Mouse (Mus musculus) stomach, postnatal 0 days (tissue): ENCODE measurements around the gene Prph. TPM values are rescaled to one million over a fixed set of nuclear protein-coding genes. Genes with fewer than 3 reads are reported as not detected.

Experiments
- ATAC-seq: fragments of 200-750 bp; cut with Nextera tagmentation; 2 replicates; pipeline ENCODE4 v1.8.0; 2017; ENCODE audit not compliant: low FRiP score, low TSS enrichment
- DNase-seq: peaks from one replicate; pipeline ENCODE4 v3.0.0-alpha.2; 2016; ENCODE audit warnings: low spot score
- H3K27ac ChIP-seq: fragments of 300-500 bp; sonication (generic); replicated peaks from 2 replicates; pipeline ENCODE4 v1.5.1; 2014; ENCODE audit warnings: mild to moderate bottlenecking, control low read depth
- H3K27me3 ChIP-seq: fragments of 300-500 bp; sonication (generic); 2 replicates; pipeline ENCODE4 v1.6.1; 2014; ENCODE audit warnings: low read length; ENCODE audit not compliant: control insufficient read depth, insufficient read depth
- H3K36me3 ChIP-seq: fragments of 300-500 bp; sonication (generic); 2 replicates; pipeline ENCODE4 v1.6.1; 2014; ENCODE audit warnings: low read length, mixed read lengths; ENCODE audit not compliant: control insufficient read depth, insufficient read depth
- H3K4me1 ChIP-seq: fragments of 300-500 bp; sonication (generic); replicated peaks from 2 replicates; pipeline ENCODE4 v1.6.1; 2014; ENCODE audit warnings: antibody characterized with exemption; ENCODE audit not compliant: control insufficient read depth, insufficient read depth
- H3K4me2 ChIP-seq: fragments of 300-500 bp; sonication (generic); replicated peaks from 2 replicates; pipeline ENCODE4 v1.6.1; 2014; ENCODE audit warnings: low read depth, mild to moderate bottlenecking, control low read depth, moderate library complexity
- H3K4me3 ChIP-seq: fragments of 300-500 bp; sonication (generic); 2 replicates; pipeline ENCODE4 v1.5.1; 2014; ENCODE audit warnings: low read depth, low read length, control low read depth
- H3K9ac ChIP-seq: fragments of 300-500 bp; sonication (generic); 2 replicates; pipeline ENCODE4 v1.6.1; 2014; ENCODE audit warnings: mild to moderate bottlenecking, low read length, control low read depth, mixed read lengths
- H3K9me3 ChIP-seq: fragments of 300-500 bp; sonication (generic); 2 replicates; pipeline ENCODE4 v1.6.1; 2016; ENCODE audit warnings: low read length; ENCODE audit not compliant: control insufficient read depth
- CTCF ChIP-seq: IDR thresholded peaks from 2 replicates; pipeline ENCODE4 v1.5.1; 2016; ENCODE audit warnings: antibody characterized with exemption, low read depth, mild to moderate bottlenecking, moderate library complexity
- EP300 ChIP-seq: optimal IDR thresholded peaks from 2 replicates; pipeline ENCODE3; 2016; ENCODE audit warnings: antibody characterized with exemption
- WGBS: fragments of 180-500 bp; shearing (Covaris S2); extraction: QIAGEN DNeasy Blood & Tissue Kit; methylation state at CpG from one replicate; pipeline ENCODE4 v1.1.7; 2014; 5-methylcytosine and 5-hydroxymethylcytosine counted together
- polyA plus RNA-seq: library from polyadenylated mRNA; unstranded; fragments of >200 nt; fragmentation: Nextera tagmentation; extraction: Ambion mirVana; gene quantifications from 2 replicates; pipeline ENCODE4 v1.2.1, GENCODE M21; 2015

Gene Prph
- polyA plus RNA-seq, 1 experiment from 2014 or later = 25.7 TPM

DNA sequence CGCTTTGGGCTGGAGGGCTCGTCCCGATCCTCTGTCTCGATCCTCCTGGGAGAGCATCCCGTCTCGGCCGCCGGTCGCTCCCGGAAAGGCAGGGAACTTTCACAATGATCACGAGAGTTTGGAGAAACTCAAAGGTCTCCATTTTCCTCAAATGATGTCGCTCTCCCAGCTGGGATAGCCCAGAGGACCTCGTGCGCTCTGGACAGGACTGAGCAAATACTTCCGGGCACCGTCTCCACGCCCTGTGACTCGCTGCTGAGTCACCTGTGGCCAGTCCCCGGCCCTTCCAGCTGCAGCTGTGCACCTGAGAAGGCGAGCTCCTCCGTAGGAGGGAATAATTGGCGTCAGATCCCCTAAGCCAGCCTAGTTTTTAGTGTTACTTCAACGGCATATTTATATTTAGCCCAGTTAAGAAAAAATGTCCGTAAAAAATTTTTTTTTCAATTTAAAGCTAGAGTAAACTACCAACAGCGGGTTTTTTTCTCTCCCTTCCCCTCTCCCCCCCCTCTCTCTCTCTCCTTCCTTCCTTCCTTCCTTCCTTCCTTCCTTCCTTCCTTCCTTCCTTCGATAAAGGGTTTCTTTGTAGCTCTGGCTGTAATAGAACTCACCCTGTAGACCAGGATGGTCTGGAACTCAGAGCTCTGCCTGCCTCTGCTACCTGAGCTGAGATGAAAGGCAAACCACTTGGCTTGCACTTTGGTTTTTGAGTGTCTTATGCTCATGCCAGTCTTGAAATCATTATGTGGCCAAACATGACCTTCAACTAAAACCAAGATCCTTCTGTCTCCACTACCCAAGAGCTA lies 24.2 kb upstream of the Prph start:
- Histone ChIP-seq H3K36me3 (peaks cover 12% of the 10 kb centered on the region), H3K27me3 (no peaks in the 10 kb centered on the region), H3K9ac (peak overlapping the region; percentile 83), H3K27ac (peak overlapping the region; percentile 93), H3K9me3 (no peaks in the 10 kb centered on the region), H3K4me1 (peaks cover 10% of the 10 kb centered on the region; the same call in 1 of the 2 replicates), H3K4me2 (peak overlapping the region; percentile 75), H3K4me3 (peak overlapping the region; percentile 71)
- peak; percentile 90 for DNase-seq
- 6% methylated on average over 26 of the region's 26 CpGs for WGBS
- peak; percentile 85 for ATAC-seq
- TF ChIP-seq CTCF = no peak

DNA sequence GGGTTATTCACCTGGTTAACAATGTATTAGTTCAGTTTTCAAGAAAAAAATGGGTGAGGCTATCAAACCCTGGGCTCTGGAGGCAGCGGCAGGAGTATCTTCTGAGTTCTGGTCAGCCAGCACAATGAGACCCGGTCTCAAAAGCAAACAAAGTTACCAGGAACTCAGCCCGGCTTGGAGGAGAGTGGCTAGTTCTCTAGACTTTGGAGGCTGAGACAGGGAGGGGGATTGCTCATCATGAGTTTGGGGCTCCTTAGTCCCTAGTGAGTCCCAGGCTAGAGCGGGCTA lies 23.6 kb upstream of the Prph start:
- Histone ChIP-seq H3K4me2 (peak overlapping the region; percentile 75), H3K9ac (peak overlapping the region; percentile 83), H3K4me1 (peaks cover 10% of the 10 kb centered on the region; the same call in 1 of the 2 replicates), H3K36me3 (peaks cover 14% of the 10 kb centered on the region), H3K4me3 (peak overlapping the region; percentile 71), H3K27me3 (no peaks in the 10 kb centered on the region), H3K9me3 (no peaks in the 10 kb centered on the region), H3K27ac (peak overlapping the region; percentile 93)
- no peak for ATAC-seq
- WGBS = 57% methylated on average over 4 of the region's 4 CpGs
- TF ChIP-seq CTCF (no peak), EP300 (no peak)
- DNase-seq = no peak

DNA sequence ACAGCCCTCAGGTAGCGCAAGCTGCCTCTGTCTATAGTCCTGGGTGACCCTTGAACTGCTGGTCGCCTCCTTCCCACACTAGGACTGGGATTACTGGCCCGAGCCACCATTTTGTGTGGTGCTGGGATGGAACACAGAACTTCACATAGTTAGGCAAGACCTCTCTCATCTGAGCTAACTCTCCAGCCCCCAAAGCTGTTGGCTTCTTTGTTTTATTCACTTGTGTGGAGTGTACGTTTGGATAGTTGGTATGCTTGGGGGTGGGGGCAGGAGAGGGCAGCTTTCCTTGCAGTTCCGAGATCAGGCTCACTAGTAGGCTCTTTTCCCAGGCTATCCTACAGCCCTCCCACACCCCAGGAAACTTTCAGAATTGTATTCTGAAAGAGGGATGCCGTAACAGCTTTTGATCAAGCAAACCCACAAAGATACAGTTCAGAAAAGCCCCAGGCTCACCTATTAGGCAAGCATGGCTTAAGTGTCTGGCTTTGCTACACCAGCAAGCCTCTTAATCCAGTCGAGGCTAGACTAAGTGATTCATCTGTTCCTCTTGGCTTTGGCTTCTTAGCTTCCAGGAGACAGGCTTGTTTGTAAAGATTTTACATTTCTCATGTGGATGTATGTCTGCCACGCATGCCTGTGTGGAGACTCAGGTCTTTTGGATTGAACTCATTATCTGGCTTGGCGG lies 22.8 kb upstream of the Prph start:
- TF ChIP-seq EP300 (no peak), CTCF (no peak)
- no peaks in the 10 kb centered on the region for H3K27me3 ChIP-seq
- ATAC-seq (no peak), DNase-seq (no peak)
- H3K27ac ChIP-seq = peak overlapping the region; percentile 67
- H3K4me2 ChIP-seq = peak overlapping the region; percentile 75
- H3K9me3 ChIP-seq = no peaks in the 10 kb centered on the region
- 0 out of 2 replicates have a peak overlapping the region, but pooled peaks have one; percentile 5 for H3K9ac ChIP-seq
- peaks cover 10% of the 10 kb centered on the region; the same call in 1 of the 2 replicates for H3K4me1 ChIP-seq
- peaks cover 15% of the 10 kb centered on the region for H3K36me3 ChIP-seq
- WGBS = 55% methylated on average over 9 of the region's 9 CpGs
- peak overlapping the region; percentile 71 for H3K4me3 ChIP-seq

- Histone ChIP-seq H3K9me3 (no peaks in the 10 kb centered on the region), H3K36me3 (peaks cover 15% of the 10 kb centered on the region), H3K27me3 (no peaks in the 10 kb centered on the region), H3K9ac (peak overlapping the region; percentile 5; the same call in 1 of the 2 replicates), H3K4me3 (peak overlapping the region; percentile 71; the same call in 1 of the 2 replicates), H3K4me2 (peak overlapping the region; percentile 75), H3K27ac (peak overlapping the region; percentile 67), H3K4me1 (peaks cover 10% of the 10 kb centered on the region; the same call in 1 of the 2 replicates)
- 46% methylated on average over 7 of the region's 7 CpGs for WGBS
- TF ChIP-seq EP300 (no peak), CTCF (no peak)
- ATAC-seq (no peak), DNase-seq (peak; percentile 44)
Measured at GRCm38 (mm10) chr15:99032726-99033250, 22.2 kb upstream of the Prph start.

DNA sequence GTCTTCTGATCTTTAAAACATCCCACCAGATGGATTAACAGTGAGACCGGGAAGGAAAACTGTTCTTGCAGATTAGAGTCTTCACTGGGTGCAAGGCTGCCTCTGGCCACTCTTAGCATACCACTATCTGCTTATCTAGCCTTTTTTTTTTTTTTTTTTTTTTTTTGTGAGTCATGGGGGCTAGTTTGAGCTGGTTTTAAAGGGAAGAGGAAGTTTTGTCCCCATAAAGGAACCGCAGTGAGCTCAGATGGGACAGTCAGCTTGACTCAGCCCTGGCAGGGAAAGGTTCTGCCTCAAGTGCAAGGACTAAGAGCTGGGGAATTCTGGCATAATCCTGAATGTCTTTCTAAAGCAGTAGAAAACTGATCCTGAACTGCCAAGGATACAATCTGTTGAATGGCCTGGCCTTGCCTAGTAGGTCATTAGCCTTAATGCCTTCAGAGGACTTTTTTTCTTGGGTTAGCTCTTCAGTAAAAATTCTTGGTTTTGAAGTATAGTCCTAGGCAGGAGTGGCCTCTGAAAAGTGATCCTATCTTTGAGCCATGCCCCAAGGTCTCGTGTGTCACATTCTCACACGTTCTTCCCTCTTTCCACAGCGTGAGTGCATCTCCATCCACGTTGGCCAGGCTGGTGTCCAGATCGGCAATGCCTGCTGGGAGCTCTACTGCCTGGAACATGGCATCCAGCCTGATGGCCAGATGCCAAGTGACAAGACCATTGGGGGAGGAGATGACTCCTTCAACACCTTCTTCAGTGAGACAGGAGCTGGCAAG lies 21.3 kb upstream of the Prph start:
- H3K36me3 ChIP-seq = peaks cover 15% of the 10 kb centered on the region
- ATAC-seq = no peak
- 62% methylated on average over 7 of the region's 7 CpGs for WGBS
- H3K4me1 ChIP-seq = peaks cover 10% of the 10 kb centered on the region; the same call in 1 of the 2 replicates
- no peak for DNase-seq
- H3K9me3 ChIP-seq = no peaks in the 10 kb centered on the region
- TF ChIP-seq CTCF (no peak), EP300 (no peak)
- no peak overlapping the region for H3K4me3 ChIP-seq
- no peak overlapping the region for H3K27ac ChIP-seq
- no peaks in the 10 kb centered on the region for H3K27me3 ChIP-seq
- no peak overlapping the region for H3K9ac ChIP-seq
- no peak overlapping the region; the same call in 1 of the 2 replicates for H3K4me2 ChIP-seq
